Mouse (Mus musculus) kidney, adult 18-20 months (tissue): ENCODE results near the gene Runx1.

Experiments used
- DNase-seq: peaks from one replicate; pipeline ENCODE4 v3.0.0; 2021

Gene Runx1

GRCm38 (mm10) chr16:92825204-92825843, 625 bp downstream of the Runx1 start:
- DNase-seq: no peak

DNA sequence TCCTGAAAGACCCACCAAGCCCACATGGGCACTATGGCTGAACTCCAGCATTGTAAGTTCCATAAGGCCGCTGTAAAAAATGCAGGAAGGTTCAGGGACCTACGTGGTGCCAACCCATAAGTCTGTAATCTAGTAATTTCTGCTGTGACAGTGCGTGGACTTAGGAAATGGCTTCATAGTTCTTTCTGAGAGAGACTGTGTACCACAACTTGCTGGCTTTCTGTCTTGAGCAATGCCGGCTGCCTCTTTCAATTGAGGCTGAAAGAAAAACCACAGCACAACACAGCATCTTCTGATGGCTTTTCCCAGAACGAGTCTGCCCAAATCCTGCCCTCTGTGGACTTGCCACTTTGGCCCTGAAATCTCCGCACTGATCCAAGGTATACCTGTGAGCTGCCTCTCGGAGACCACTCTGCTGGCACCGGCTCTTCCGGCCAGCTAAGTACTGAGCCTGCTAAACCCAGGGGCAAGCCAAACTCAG, 1.2 kb downstream of the Runx1 start:
- no peak for DNase-seq

- no peak for DNase-seq
These were observed 1.8 kb downstream of the Runx1 start for GRCm38 (mm10) chr16:92824003-92824722.

DNA sequence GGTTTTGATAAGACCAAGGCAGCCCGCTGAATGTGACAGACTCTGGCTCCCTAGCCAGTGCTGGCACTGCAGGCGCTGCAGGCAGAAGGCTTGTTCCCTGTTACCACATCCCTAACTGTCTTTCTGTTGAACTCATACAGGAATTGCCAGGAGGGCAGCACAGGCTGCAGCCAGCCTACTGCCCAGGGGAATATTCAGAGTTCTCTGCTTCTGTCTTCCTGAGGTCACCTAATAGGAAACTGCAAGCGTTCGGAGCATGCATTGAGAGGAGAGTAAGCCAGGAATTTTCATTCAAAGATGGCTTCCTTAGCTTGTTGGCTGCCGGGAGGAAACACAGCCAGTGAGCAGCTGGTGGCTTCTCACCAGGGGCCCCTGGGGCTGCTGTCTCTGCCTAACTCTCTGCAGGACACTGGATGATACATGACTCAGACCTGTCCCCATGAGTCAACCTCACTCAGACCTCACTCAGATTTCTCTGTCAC, 2.5 kb downstream of the Runx1 start:
- no peak for DNase-seq

GRCm38 (mm10) chr16:92822676-92823075, 3.3 kb downstream of the Runx1 start:
- no peak for DNase-seq

DNA sequence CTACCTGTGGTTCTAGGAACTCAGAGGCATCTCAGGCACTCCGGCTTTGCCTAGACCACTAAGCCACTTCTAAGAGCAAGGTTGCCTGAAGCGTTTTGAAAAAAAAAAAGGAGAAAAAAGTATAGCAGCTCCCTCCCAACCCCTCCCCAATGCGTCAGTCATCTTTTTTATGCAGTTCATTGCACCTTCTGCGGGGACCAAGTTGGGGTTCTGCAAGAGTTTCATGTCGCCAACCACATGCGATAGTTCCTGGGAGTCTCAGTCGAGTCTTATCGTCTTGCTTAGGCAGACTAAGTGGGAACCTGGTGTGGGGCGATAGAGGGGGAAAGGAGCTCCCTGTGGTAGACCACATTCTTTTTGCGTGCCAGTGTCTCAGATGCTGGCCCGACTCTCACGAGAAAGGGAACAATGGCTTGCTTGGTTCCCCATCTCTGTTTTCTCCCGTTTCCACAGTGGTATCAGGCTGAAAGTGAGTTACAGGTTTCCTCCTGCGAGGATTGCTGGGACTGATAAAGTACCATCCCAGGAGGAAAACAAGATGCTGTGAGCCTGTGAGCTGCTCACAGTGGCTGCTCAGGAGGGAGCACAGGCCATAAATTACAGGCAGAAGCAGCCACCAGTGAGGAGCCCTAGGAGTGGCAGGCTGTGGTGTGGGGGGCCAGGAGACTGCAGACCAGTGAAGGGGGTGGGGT, 3.9 kb downstream of the Runx1 start:
- DNase-seq: no peak

- no peak for DNase-seq
These were observed 4.4 kb downstream of the Runx1 start for GRCm38 (mm10) chr16:92821596-92821937.

GRCm38 (mm10) chr16:92820451-92820850, 5.5 kb downstream of the Runx1 start:
- DNase-seq: no peak

DNA sequence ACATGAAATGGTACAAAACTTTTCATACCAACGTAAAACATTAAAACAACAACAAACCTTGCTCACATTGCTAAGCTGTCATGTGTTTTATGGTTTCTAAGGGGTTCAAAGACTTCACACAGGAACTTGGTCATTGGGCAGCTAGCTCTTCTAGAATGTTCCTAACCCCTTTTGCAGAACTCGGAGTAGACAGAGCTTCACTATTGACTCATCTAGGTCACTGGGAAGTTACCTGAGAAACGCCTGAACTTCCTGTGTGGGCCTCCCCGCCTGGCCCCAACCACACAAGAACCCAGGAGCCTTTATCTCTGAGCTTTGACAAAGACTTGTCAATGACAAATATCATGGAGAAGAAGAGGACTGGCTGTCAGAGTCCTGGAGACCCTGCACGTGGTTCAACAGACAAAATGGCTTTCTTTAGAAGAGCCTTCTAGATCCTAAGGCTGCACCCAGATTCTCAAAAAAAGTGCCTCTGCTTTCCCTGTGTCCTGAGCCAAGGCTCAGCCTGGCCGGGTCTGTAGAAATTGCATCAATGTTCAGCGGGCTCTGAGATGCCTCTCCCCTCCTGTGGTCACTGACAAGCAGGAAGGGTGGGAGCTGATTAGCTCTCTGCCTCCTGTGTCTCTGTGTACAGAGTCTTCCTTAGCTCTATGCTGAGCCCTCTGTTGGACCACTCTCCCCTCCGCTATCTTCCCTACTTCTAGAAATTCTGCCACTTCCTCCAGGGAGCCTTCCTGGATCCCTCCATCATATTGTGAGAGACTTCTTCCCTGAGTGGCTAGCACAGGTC, 7.3 kb downstream of the Runx1 start:
- DNase-seq: no peak

DNA sequence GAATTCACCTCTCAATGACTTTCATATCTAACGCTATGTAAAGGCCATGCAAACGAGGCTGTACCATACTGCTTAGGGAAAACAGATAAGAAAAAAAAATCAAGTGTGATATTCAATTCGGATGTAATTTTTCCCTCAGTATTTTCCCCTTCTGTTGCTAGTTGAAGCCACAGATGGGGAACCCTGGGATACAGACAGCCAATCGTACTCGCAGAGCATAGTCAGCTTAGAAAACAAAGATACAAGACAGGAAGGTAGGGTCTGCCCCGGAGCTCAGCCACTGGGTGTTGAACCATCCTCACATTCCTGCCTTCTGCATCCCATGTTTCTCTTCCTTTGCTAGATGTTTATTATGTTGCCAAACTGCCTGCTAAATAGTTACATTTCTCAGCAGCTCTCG, 9.9 kb downstream of the Runx1 start:
- no peak for DNase-seq

DNA sequence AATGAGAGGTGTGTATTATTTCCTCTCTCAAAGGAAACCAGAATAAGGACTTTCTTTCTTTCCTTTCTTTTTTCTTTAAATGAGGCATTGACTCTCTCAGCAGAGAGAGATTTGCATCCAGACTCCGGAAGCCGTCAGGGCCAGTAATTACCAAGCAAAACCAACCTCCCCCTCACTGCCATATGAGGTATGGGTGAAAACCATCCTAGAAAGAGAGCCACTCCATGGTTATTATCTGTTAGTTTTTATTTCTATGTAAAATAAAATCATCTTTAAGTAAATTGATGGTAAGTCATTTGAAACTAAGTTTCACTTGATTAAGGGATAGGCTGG, 10.8 kb downstream of the Runx1 start:
- no peak for DNase-seq

DNA sequence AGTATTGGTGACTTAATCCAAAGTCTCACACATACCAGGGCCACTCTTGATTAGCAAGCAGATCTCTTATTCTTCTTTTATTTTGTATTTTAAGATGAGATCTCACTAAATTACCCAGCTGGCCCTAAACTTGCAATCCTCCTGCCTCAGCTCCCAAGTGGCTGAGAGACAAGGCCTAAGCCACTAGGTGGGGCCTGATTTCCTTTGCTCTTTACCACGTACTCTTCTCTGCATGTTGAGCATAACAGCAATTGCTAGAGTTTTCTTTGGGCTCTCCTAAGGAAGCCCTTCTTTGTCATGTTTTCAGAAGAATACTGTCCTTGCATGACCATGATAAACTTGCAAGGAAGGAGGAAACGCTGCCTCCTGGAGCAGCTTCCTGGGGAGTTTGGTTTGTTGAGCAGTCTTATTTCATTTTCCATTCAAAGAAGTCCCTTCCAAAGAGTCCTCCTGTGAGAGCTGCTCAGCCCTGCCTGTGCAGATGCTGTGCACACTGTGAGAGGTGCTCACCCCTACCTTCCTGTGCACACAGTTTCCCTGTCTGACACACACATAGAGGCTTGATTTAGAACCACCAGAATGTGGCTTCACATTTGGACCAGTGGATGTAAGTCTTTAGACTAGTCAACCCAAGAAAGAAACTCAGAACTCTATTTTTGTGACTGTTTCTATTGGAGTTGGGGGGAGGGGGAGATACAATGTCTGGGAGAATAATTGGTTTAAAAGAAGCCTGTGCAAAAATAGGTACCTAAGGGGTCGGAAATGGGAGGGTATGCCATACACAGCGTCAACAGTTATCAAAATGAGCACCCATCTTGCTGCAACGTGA, 11.4 kb downstream of the Runx1 start:
- DNase-seq: no peak

DNA sequence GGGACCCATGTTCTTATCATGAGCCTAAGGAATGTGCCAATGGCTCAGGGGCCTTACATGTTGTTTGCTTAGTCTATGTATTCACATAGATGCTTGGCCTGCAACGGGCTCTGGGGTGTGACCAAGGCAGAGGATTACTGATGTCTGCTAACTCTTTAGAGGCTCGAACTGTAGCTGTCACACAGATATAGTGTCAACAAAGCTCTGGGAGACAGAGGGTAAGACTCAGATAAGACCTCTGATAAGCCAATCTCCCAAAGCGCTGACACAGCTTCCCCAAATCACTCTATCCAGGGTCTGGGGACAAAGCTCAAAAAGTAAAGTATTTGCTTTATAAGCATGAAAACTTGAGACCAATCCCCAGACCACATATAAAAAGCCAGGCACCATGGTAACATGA, 13.5 kb downstream of the Runx1 start:
- DNase-seq: no peak

DNA sequence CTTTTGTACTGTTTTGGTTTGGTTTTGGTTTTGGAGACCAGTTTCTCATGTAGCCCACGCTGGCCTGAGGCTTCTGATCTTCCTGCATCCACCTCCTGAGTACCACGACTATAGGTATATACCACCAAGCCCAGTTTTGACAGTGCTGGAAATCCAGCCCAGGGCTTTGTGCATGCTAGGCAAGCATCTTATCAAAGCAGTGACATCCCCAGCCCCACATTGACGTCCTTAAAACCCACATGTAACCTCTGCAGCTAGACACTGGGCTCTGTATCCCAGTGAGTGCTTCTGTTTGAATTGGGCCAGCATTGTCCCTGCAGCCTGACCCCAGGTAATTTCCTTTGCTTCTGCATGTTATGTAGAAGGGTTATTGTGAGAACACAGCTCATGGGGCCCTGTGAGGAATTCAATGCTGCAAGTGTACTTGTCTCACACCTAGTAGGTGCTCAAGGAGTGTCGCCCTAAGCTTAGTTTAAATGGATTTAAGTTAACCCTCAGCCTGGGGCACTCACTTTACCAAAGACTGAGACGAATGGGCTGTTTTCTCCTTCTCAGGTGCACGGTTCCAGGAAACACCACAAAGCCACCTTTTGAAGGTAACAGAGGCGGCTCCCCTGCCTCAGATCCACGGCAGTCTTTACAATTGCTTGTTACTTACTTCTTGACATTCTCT, 15.2 kb downstream of the Runx1 start:
- no peak for DNase-seq

DNA sequence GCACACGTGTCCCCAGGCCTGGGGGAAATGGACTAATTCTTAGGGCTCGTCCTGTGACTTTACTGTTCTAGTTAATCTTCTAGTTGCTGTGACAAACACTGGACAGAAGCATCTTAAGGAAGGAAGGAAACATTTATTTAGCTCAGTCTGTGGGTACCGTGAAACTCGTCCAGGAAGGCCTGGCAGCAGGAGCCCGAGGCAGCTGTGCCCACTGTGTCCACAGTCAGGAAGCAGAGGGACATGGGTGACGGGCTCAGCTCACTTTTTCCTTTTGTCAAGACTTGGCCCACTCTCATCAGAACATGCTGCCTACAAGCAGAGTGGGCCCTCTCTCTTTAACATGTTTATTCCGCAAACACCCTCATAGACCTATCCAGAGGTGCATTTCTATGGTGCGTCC, 18.2 kb downstream of the Runx1 start:
- DNase-seq: no peak

DNA sequence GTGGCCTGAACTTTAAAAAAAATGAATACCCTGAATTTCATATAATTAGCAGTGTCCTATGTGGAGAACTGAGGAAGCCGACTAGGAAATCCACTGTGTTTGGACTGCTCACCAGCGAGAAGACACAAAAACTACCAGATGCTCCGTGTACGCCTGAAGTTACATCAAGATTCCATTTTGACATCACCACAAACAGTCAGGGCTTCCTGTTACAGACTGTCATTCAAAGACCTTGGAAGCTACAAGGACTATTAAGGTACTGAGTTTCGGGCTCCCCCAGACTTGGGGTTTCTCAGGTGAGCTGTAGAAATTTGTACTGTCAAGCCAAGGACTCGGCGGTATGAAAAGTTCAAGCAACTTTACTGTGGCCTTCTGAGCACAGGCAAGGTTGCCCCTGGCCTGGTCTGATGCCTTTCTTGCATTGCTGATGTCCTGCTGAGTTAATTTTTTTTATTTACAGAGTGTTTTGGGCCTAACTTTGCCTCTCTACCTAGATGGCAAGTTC, 22.8 kb downstream of the Runx1 start:
- DNase-seq: no peak

GRCm38 (mm10) chr16:92801567-92801966, 24.4 kb downstream of the Runx1 start:
- no peak for DNase-seq

GRCm38 (mm10) chr16:92800845-92801244, 25.1 kb downstream of the Runx1 start:
- DNase-seq: no peak

- no peak for DNase-seq
These were observed 26.0 kb downstream of the Runx1 start for GRCm38 (mm10) chr16:92799940-92800339.

DNA sequence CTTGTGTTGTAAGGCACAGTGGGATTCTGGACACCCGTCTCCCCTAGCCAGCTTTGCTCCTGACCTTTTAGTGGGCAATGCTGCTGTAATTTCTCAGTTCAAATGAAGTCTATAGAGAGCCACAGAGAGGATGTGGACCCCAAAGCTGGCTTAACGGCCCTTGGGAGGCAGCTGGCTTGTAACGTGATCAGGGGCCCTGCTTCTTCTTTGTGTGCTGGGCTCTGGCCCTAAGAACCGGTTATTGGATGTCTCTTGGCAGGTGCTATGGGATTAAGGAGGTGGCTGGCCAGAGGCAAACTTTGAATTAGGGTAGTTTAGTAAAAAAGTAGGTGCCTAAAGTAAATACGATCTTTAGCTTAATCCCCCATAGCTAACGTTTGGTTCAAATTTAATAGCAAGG, 31.8 kb downstream of the Runx1 start:
- no peak for DNase-seq

DNA sequence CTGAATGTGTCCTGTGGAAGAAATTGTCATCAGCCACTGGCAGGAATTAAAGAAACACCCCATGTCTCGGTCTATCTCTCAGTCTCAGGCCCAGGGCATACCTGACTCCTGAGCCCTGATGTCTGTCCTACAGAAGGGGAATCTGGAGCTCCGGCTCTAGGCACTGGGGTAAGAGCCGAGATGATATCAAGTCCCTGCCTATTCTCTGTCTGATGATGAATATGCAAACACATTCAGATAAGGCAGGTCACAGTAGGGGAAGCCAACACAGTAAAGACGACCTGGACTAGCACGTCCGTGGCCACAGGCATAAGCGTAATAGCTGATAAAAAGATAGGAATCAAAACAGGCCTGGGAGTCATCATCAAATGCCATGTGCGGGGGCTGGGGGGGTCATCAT, 32.2 kb downstream of the Runx1 start:
- DNase-seq: no peak

DNA sequence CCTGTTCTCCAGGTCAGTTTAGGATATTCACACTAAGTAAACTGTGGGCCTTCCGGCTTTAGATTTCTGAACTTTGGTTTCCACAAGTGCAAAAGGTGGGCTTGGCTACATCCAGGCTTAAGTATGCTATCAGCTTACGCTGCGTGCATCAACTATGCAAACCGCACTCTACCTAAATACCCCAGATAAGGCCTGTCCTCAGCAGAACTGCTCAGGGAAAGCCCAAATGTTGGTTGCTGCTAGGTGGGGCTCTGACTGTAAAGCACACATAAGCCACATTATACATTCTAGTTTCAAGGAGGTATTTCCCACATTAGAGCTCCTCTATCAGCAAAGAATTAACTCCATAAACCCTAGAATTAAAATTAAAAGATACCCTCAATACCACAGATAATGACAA, 33.0 kb downstream of the Runx1 start:
- no peak for DNase-seq
